Mouse (Mus musculus) 416B (cell line): ENCODE measurements around the gene Zswim4.

Experiments
- DNase-seq: peaks from one replicate; pipeline ENCODE4 v3.0.0; 2011; ENCODE audit warnings: low read depth

The Zswim4 gene

GRCm38 (mm10) chr8:84200126-84200555 lies 36.7 kb downstream of the Zswim4 start:
- DNase-seq, result no peak

GRCm38 (mm10) chr8:84199348-84200125 lies 37.3 kb downstream of the Zswim4 start:
- DNase-seq, result no peak

- DNase-seq, result no peak
These were observed 38.0 kb downstream of the Zswim4 start for GRCm38 (mm10) chr8:84198871-84199270.

GRCm38 (mm10) chr8:84197922-84198774 lies 38.7 kb downstream of the Zswim4 start:
- DNase-seq, result peak; percentile 89

GRCm38 (mm10) chr8:84197141-84197921 lies 39.5 kb downstream of the Zswim4 start:
- DNase-seq, result no peak

- no peak for DNase-seq
These were observed 42.6 kb downstream of the Zswim4 start for GRCm38 (mm10) chr8:84194224-84194743.

- peak; percentile 74 for DNase-seq
These were observed 43.3 kb downstream of the Zswim4 start for GRCm38 (mm10) chr8:84193566-84193965.

- DNase-seq, result no peak
These were observed 43.7 kb downstream of the Zswim4 start for GRCm38 (mm10) chr8:84193161-84193560.

- DNase-seq, result peak; percentile 78
These were observed 44.3 kb downstream of the Zswim4 start for GRCm38 (mm10) chr8:84192555-84192954.

GRCm38 (mm10) chr8:84192023-84192422 lies 44.8 kb downstream of the Zswim4 start:
- peak; percentile 95 for DNase-seq

- DNase-seq, result peak; percentile 78
These were observed 46.5 kb downstream of the Zswim4 start for GRCm38 (mm10) chr8:84190191-84190867.

GRCm38 (mm10) chr8:84189603-84190002 lies 47.3 kb downstream of the Zswim4 start:
- no peak for DNase-seq

- no peak for DNase-seq
These were observed 48.2 kb downstream of the Zswim4 start for GRCm38 (mm10) chr8:84188671-84189070.

- peak; percentile 84 for DNase-seq
These were observed 49.6 kb downstream of the Zswim4 start for GRCm38 (mm10) chr8:84187065-84187755.

GRCm38 (mm10) chr8:84186547-84186946 lies 50.3 kb downstream of the Zswim4 start:
- peak; percentile 85 for DNase-seq

GRCm38 (mm10) chr8:84185117-84185516 lies 51.7 kb downstream of the Zswim4 start, which contains the start of gene Nanos3:
Gene Nanos3 (minus strand): TSS chr8:84185217.
- DNase-seq, result no peak

GRCm38 (mm10) chr8:84184085-84185043 lies 52.5 kb downstream of the Zswim4 start:
- DNase-seq, result no peak

- no peak for DNase-seq
These were observed 53.4 kb downstream of the Zswim4 start for GRCm38 (mm10) chr8:84183261-84184084.

GRCm38 (mm10) chr8:84182833-84183232 lies 54.0 kb downstream of the Zswim4 start:
- DNase-seq, result no peak
